Mouse (Mus musculus) testis, adult 2 months (tissue): ENCODE measurements around the gene Hist1h4f. TPM values are rescaled to one million over a fixed set of nuclear protein-coding genes. Genes with fewer than 3 reads are reported as not detected.

ENCODE experiments used
- H3K27ac ChIP-seq: fragments of 200-500 bp; 2 replicates; pipeline ENCODE4 v1.5.1; 2012; ENCODE audit warnings: low read depth, low read length; ENCODE audit not compliant: control insufficient read depth, insufficient read depth
- H3K27me3 ChIP-seq: fragments of 200-500 bp; 2 replicates; pipeline ENCODE4 v1.6.1; 2012; ENCODE audit warnings: mild to moderate bottlenecking, low read length, moderate library complexity; ENCODE audit not compliant: control insufficient read depth, insufficient read depth
- H3K36me3 ChIP-seq: fragments of 200-500 bp; 2 replicates; pipeline ENCODE4 v1.6.1; 2012; ENCODE audit warnings: mild to moderate bottlenecking, low read length; ENCODE audit not compliant: control insufficient read depth, insufficient read depth
- H3K4me1 ChIP-seq: fragments of 200-500 bp; 2 replicates; pipeline ENCODE4 v1.6.1; 2012; ENCODE audit warnings: low read length; ENCODE audit not compliant: control insufficient read depth, insufficient read depth
- H3K4me3 ChIP-seq: fragments of 200-500 bp; 2 replicates; pipeline ENCODE4 v1.5.1; 2012; ENCODE audit warnings: low read depth, mild to moderate bottlenecking, low read length, moderate library complexity, mixed read lengths; ENCODE audit not compliant: control insufficient read depth
- CTCF ChIP-seq: fragments of 200-500 bp; IDR thresholded peaks from 2 replicates; pipeline ENCODE4 v1.5.1; 2012; ENCODE audit warnings: low read depth, mild to moderate bottlenecking, inconsistent platforms, low read length, moderate library complexity; ENCODE audit not compliant: control insufficient read depth, insufficient read depth, insufficient replicate concordance
- POLR2A ChIP-seq: fragments of 200-500 bp; IDR thresholded peaks from 2 replicates; pipeline ENCODE4 v1.6.1; 2012; ENCODE audit warnings: low read depth, mild to moderate bottlenecking, inconsistent platforms, low read length, moderate library complexity; ENCODE audit not compliant: control insufficient read depth
- polyA plus RNA-seq: library from polyadenylated mRNA; depleted of rRNA; stranded (reverse); fragments of >200 nt; gene quantifications from 2 replicates; pipeline ENCODE4 v1.2.3, GENCODE M21; 2012

Hist1h4f gene
- polyA plus RNA-seq, 1 experiment = 2.1 TPM

- no peaks in the 10 kb centered on the region for H3K27me3 ChIP-seq
- H3K4me3 ChIP-seq = peak overlapping the region; percentile 35
- H3K36me3 ChIP-seq = no peaks in the 10 kb centered on the region
- TF ChIP-seq POLR2A (no peak), CTCF (no peak)
- H3K27ac ChIP-seq = peak overlapping the region; percentile 5; the same call in 1 of the 2 replicates
- peaks cover 4% of the 10 kb centered on the region for H3K4me1 ChIP-seq
Observed at GRCm38 (mm10) chr13:23516822-23517602, 34.4 kb downstream of the Hist1h4f start.

- TF ChIP-seq CTCF (no peak), POLR2A (no peak)
- no peak overlapping the region for H3K27ac ChIP-seq
Observed at GRCm38 (mm10) chr13:23515826-23516620, 35.4 kb downstream of the Hist1h4f start.

GRCm38 (mm10) chr13:23515281-23515680, 36.2 kb downstream of the Hist1h4f start:
- no peaks in the 10 kb centered on the region for H3K36me3 ChIP-seq
- no peak for TF ChIP-seq CTCF
- TF ChIP-seq POLR2A = no peak
- peaks cover 4% of the 10 kb centered on the region for H3K4me1 ChIP-seq
- no peak overlapping the region for H3K27ac ChIP-seq
- no peaks in the 10 kb centered on the region for H3K27me3 ChIP-seq
- H3K4me3 ChIP-seq = no peak overlapping the region

More at GRCm38 (mm10) chr13:23515826-23516620, 35.4 kb downstream of the Hist1h4f start:
- Histone ChIP-seq H3K4me3 (no peak overlapping the region), H3K4me1 (peaks cover 4% of the 10 kb centered on the region), H3K36me3 (no peaks in the 10 kb centered on the region), H3K27me3 (no peaks in the 10 kb centered on the region)

GRCm38 (mm10) chr13:23513517-23513916, 37.9 kb downstream of the Hist1h4f start:
- Histone ChIP-seq H3K27ac (no peak overlapping the region), H3K4me1 (peaks cover 4% of the 10 kb centered on the region), H3K36me3 (no peaks in the 10 kb centered on the region), H3K27me3 (no peaks in the 10 kb centered on the region), H3K4me3 (no peak overlapping the region)
- TF ChIP-seq CTCF (no peak), POLR2A (no peak)

- Histone ChIP-seq H3K4me1 (peaks cover 7% of the 10 kb centered on the region), H3K36me3 (no peaks in the 10 kb centered on the region), H3K4me3 (no peak overlapping the region), H3K27ac (no peak overlapping the region), H3K27me3 (no peaks in the 10 kb centered on the region)
- TF ChIP-seq POLR2A (no peak), CTCF (no peak)
Observed at GRCm38 (mm10) chr13:23510127-23510526, 41.3 kb downstream of the Hist1h4f start.

- TF ChIP-seq CTCF (no peak), POLR2A (no peak)
- no peaks in the 10 kb centered on the region for H3K36me3 ChIP-seq
- H3K4me3 ChIP-seq = no peak overlapping the region
- H3K27ac ChIP-seq = no peak overlapping the region
- H3K4me1 ChIP-seq = peaks cover 3% of the 10 kb centered on the region
- no peaks in the 10 kb centered on the region for H3K27me3 ChIP-seq
Observed at GRCm38 (mm10) chr13:23506819-23507515, 44.5 kb downstream of the Hist1h4f start.

GRCm38 (mm10) chr13:23506351-23506750, 45.1 kb downstream of the Hist1h4f start:
- Histone ChIP-seq H3K4me1 (peaks cover 3% of the 10 kb centered on the region), H3K36me3 (no peaks in the 10 kb centered on the region), H3K27me3 (no peaks in the 10 kb centered on the region), H3K27ac (no peak overlapping the region), H3K4me3 (no peak overlapping the region)
- no peak for TF ChIP-seq POLR2A
- TF ChIP-seq CTCF = no peak
